9 mouse cellular contexts compared by ENCODE assay signal in genomic region chr19:47356188-47356857, GRCm38 (mm10).
DNase-seq lines count a peak whose midpoint lies in the region; ATAC-seq and TF ChIP-seq lines count a peak whose summit lies in the region.
"Had no signal": no experiment of that assay in that cellular context is flagged by ENCODE, and none has a peak within 500 bp of the region (broad histone marks: within the 10 kb centered on the region; RNA-seq: fewer than 3 reads in every experiment).

No protein-coding gene starts in this region.

- peak; percentile 65; the same call in 1 of the 2 replicates for ATAC-seq in kidney, embryonic 14.5 days (ENCODE audit: low FRiP score, low TSS enrichment)
- ATAC-seq in limb, embryonic 15.5 days (ENCODE audit: insufficient number of reproducible peaks, low FRiP score, low TSS enrichment, low read depth) = 0 out of 2 replicates have a peak, but pooled peaks have one; percentile 26
- peak; percentile 61 for ATAC-seq in midbrain, postnatal 0 days (ENCODE audit: low FRiP score)

- H3K9ac ChIP-seq in kidney, embryonic 14.5 days (ENCODE audit: low read depth, low read length) = no peak overlapping the region
- no peak overlapping the region for H3K9ac ChIP-seq in limb, embryonic 15.5 days
- H3K9ac ChIP-seq in midbrain, postnatal 0 days (replicated peaks; ENCODE audit: low read length, poor library complexity, severe bottlenecking) = no peak overlapping the region
- H3K9ac ChIP-seq: embryonic facial prominence, embryonic 13.5 days had no signal

- 7% methylated on average over 4 of the region's 6 CpGs for WGBS in kidney, embryonic 14.5 days
- 17% methylated on average over 6 of the region's 6 CpGs for WGBS in limb, embryonic 15.5 days
- WGBS in midbrain, postnatal 0 days = 13% methylated on average over 6 of the region's 6 CpGs

- H3K9me3 ChIP-seq in kidney, embryonic 14.5 days (ENCODE audit: control insufficient read depth, low read length) = peaks cover 3% of the 10 kb centered on the region; the same call in 1 of the 2 replicates
- H3K9me3 ChIP-seq in limb, embryonic 15.5 days = no peaks in the 10 kb centered on the region
- no peaks in the 10 kb centered on the region for H3K9me3 ChIP-seq in midbrain, postnatal 0 days (ENCODE audit: low read length)
- H3K9me3 ChIP-seq: embryonic facial prominence, embryonic 13.5 days had no signal

- H3K27ac ChIP-seq in kidney, embryonic 14.5 days (ENCODE audit: low read depth, low read length) = no peak overlapping the region
- no peak overlapping the region for H3K27ac ChIP-seq in limb, embryonic 15.5 days
- H3K27ac ChIP-seq in midbrain, postnatal 0 days (ENCODE audit: low read depth, low read length) = no peak overlapping the region
- H3K27ac ChIP-seq: embryonic facial prominence, embryonic 13.5 days had no signal

- peaks cover 12% of the 10 kb centered on the region; the same call in 1 of the 2 replicates for H3K4me1 ChIP-seq in kidney, embryonic 14.5 days (ENCODE audit: control insufficient read depth, insufficient read depth, low read length)
- peaks cover 17% of the 10 kb centered on the region; the same call in 1 of the 2 replicates for H3K4me1 ChIP-seq in limb, embryonic 15.5 days
- no peaks in the 10 kb centered on the region for H3K4me1 ChIP-seq in midbrain, postnatal 0 days (ENCODE audit: insufficient read depth, low read length)

- H3K27me3 ChIP-seq in kidney, embryonic 14.5 days (ENCODE audit: control insufficient read depth, insufficient read depth, low read length) = no peaks in the 10 kb centered on the region
- H3K27me3 ChIP-seq in limb, embryonic 15.5 days = no peaks in the 10 kb centered on the region
- H3K27me3 ChIP-seq in midbrain, postnatal 0 days (ENCODE audit: insufficient read depth, low read length) = no peaks in the 10 kb centered on the region
- H3K27me3 ChIP-seq: embryonic facial prominence, embryonic 13.5 days had no signal

- H3K4me3 ChIP-seq in kidney, embryonic 14.5 days (ENCODE audit: low read length) = no peak overlapping the region
- H3K4me3 ChIP-seq in limb, embryonic 15.5 days = no peak overlapping the region
- no peak overlapping the region for H3K4me3 ChIP-seq in midbrain, postnatal 0 days (ENCODE audit: low read depth, low read length)
- H3K4me3 ChIP-seq: embryonic facial prominence, embryonic 13.5 days had no signal

- TF ChIP-seq CTCF in midbrain, postnatal 0 days (IDR thresholded peaks at IDR 0.05) = peak; percentile 91

- peak; percentile 82 for DNase-seq in A20 (ENCODE audit: low read depth, low spot score)
- DNase-seq in adrenal gland, postnatal 10 days = peak; percentile 86
- peak; percentile 86 for DNase-seq in embryo, embryonic 9.5 days (ENCODE audit: extremely low spot score)
- peak; percentile 90 for DNase-seq in heart, adult 8-10 months (ENCODE audit: low spot score)
- DNase-seq in midbrain, postnatal 0 days (ENCODE audit: low spot score) = peak; percentile 84
- DNase-seq in spleen, postnatal 4 days (ENCODE audit: low spot score in 2 of 2) = peak; percentile 81 to 92

- H3K36me3 ChIP-seq in kidney, embryonic 14.5 days (ENCODE audit: control insufficient read depth, insufficient read depth, low read length) = no peaks in the 10 kb centered on the region
- peaks cover 8% of the 10 kb centered on the region for H3K36me3 ChIP-seq in limb, embryonic 15.5 days
- no peaks in the 10 kb centered on the region for H3K36me3 ChIP-seq in midbrain, postnatal 0 days (ENCODE audit: insufficient read depth, low read length)

- H3K4me2 ChIP-seq in kidney, embryonic 14.5 days (replicated peaks; ENCODE audit: low read depth, low read length) = no peak overlapping the region
- no peak overlapping the region for H3K4me2 ChIP-seq in limb, embryonic 15.5 days
- H3K4me2 ChIP-seq in midbrain, postnatal 0 days (ENCODE audit: low read depth, low read length, poor library complexity, severe bottlenecking) = no peak overlapping the region
- H3K4me2 ChIP-seq: embryonic facial prominence, embryonic 13.5 days had no signal
